Mouse (Mus musculus) spleen, adult 2 months (tissue): ENCODE data around the gene Ghdc. TPM values are rescaled to one million over a fixed set of nuclear protein-coding genes. Genes with fewer than 3 reads are reported as not detected.
"Not testable (repeated sequence)": the region's sequence is repeated elsewhere in the genome, so short reads cannot be mapped to it uniquely, and the experiment has no call there.

Source experiments
- DNase-seq, 2 experiments: peaks; one replicate each; pipeline versions ENCODE4 v3.0.0 to v3.0.0-alpha.2; 2012 to 2021; ENCODE audit warnings: low spot score in 2 of 2, low read depth in 1 of 2
- H3K27ac ChIP-seq: fragments of 200-500 bp; 2 replicates; pipeline ENCODE4 v1.5.1; 2012; ENCODE audit warnings: low read length, inconsistent platforms; ENCODE audit not compliant: insufficient read depth
- H3K27me3 ChIP-seq: fragments of 200-500 bp; 2 replicates; pipeline ENCODE4 v1.6.1; 2012; ENCODE audit warnings: mild to moderate bottlenecking, moderate library complexity, low read length, inconsistent platforms; ENCODE audit not compliant: control insufficient read depth, insufficient read depth
- H3K36me3 ChIP-seq: fragments of 200-500 bp; 2 replicates; pipeline ENCODE4 v1.6.1; 2012; ENCODE audit warnings: mild to moderate bottlenecking, low read length, inconsistent platforms; ENCODE audit not compliant: control insufficient read depth, insufficient read depth
- H3K4me1 ChIP-seq: fragments of 200-500 bp; 2 replicates; pipeline ENCODE4 v1.6.1; 2011; ENCODE audit warnings: inconsistent platforms; ENCODE audit not compliant: control insufficient read depth, insufficient read depth, insufficient read length
- H3K4me3 ChIP-seq: fragments of 200-500 bp; 2 replicates; pipeline ENCODE4 v1.5.1; 2011; ENCODE audit warnings: mild to moderate bottlenecking, inconsistent platforms; ENCODE audit not compliant: insufficient read depth, insufficient read length; ENCODE audit errors: extremely low read depth
- CTCF ChIP-seq: fragments of 200-500 bp; IDR thresholded peaks from 2 replicates; pipeline ENCODE4 v1.5.1; 2011; ENCODE audit warnings: mild to moderate bottlenecking, inconsistent platforms; ENCODE audit not compliant: insufficient read depth, insufficient read length, insufficient replicate concordance; ENCODE audit errors: extremely low read depth
- POLR2A ChIP-seq: fragments of 200-500 bp; IDR thresholded peaks from 2 replicates; pipeline ENCODE4 v1.6.1; 2011; ENCODE audit warnings: low read depth, low read length, inconsistent platforms
- WGBS: fragments of 180-500 bp; shearing (Covaris S2); methylation state at CpG from one replicate; pipeline ENCODE4 v1.1.7; 2018; 5-methylcytosine and 5-hydroxymethylcytosine counted together
- polyA plus RNA-seq: library from polyadenylated mRNA; depleted of rRNA; stranded (reverse); fragments of >200 nt; gene quantifications from 2 replicates; pipeline ENCODE4 v1.2.3, GENCODE M21; 2012

The Ghdc gene
- polyA plus RNA-seq, 1 experiment, result 7.8 TPM

DNA sequence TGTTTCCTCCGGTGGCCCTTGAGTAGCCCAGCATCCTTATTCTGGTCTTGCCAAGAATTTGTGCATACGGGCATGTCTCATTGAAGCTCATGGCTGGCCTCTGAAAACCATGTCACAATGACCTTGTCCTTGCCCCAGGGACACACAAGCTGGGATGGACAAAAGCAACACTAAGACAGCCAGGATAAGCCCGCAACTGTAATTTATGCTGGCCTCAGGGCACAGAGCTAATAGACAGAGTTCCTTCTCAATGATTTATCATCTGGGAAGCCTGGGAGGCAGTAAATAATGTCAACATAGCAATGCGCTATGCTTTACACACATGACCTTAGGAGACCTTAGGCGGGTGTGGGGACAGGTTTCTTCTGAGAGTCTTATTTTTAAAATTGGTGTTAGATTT is 28.7 kb upstream of the Ghdc start:
- Histone ChIP-seq H3K27me3 (no peaks in the 10 kb centered on the region), H3K36me3 (peaks cover 48% of the 10 kb centered on the region), H3K4me3 (no peak overlapping the region), H3K27ac (no peak overlapping the region), H3K4me1 (no peaks in the 10 kb centered on the region)
- no peak for DNase-seq
- WGBS, result 89% methylated on average over 5 of the region's 5 CpGs
- TF ChIP-seq CTCF (no peak), POLR2A (no peak)

DNA sequence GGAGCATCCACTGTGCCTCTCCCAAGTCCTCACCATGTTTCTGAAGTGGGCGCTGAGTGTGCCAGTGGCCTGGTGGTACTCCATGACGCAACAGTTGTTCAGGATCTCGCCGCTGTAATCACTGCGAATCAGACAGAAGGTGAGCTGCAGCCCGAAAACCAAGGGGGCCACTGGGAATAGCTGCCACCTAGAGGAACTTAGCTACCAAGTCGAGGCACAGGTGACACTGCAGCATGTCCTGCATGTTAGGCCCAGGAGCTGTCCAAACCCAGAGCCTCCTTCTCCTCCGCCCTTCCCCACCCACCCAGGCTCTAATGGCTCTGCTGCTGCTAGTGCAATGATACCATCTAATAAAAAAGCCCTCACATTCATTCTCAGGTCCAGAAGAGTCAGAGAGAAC is 25.8 kb upstream of the Ghdc start:
- 88% methylated on average over 8 of the region's 8 CpGs for WGBS
- Histone ChIP-seq H3K4me3 (no peak overlapping the region), H3K27me3 (no peaks in the 10 kb centered on the region), H3K4me1 (no peaks in the 10 kb centered on the region), H3K36me3 (peaks cover 33% of the 10 kb centered on the region), H3K27ac (no peak overlapping the region)
- no peak for TF ChIP-seq CTCF
- TF ChIP-seq POLR2A, result no peak
- DNase-seq, result no peak

DNA sequence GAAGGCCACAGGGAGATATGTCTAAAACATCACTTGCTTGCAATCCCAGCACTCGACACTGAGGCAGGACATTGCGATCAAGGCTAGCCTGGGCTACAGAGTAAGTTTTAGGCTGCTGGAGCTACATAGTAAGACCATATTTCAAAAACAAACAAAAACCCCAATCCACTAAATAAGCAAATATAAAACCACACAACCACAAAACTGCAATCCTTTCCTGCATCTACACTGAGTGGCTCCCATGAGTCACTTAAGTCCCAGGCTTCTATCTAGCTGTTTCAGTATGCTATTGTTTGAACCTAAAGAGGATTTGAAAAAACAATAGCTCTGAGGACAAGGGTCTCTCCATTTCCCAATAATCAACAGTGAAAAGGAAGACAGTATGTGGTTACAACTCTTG is 24.6 kb upstream of the Ghdc start:
- H3K36me3 ChIP-seq, result peaks cover 30% of the 10 kb centered on the region
- H3K4me3 ChIP-seq, result no peak overlapping the region
- 95% methylated on average over 2 of the region's 2 CpGs for WGBS
- no peak for TF ChIP-seq CTCF
- no peaks in the 10 kb centered on the region for H3K27me3 ChIP-seq
- no peak for DNase-seq
- no peaks in the 10 kb centered on the region for H3K4me1 ChIP-seq
- H3K27ac ChIP-seq, result no peak overlapping the region

DNA sequence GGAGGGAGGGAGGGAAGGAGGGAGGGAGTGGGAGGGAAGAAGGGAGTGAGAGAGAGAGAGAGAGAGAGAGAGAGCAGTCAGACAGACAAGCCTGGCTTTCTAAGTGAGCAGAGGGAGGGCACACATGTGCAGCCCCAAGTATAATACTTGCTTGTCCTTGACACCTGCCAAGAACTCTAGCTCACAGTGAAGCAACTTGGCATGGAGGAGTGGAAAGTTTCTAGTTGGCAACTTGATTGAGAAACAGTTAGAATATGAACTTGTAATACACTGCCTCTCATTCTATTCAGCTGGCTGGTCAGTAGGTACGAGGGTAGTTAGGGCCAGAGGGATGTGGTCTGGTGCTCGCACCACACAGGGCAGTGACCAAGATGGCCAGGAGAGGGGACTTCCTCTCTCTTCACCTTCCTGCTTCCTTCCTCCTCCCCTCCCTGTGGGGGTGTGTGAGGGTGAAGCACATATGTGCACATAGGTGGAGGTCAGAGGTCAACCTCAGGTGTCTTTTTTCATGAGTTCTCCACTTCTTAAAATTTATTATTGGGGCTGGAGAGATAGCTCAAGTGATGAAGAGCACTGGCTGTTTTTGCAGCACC is 20.8 kb upstream of the Ghdc start:
- DNase-seq, result no peak
- TF ChIP-seq POLR2A (no peak), CTCF (no peak)
- WGBS, result 86% methylated on average over 2 of the region's 2 CpGs
- H3K36me3 ChIP-seq, result peaks cover 28% of the 10 kb centered on the region
- H3K4me3 ChIP-seq, result no peak overlapping the region
- no peaks in the 10 kb centered on the region for H3K4me1 ChIP-seq
- no peaks in the 10 kb centered on the region for H3K27me3 ChIP-seq
- no peak overlapping the region for H3K27ac ChIP-seq

DNA sequence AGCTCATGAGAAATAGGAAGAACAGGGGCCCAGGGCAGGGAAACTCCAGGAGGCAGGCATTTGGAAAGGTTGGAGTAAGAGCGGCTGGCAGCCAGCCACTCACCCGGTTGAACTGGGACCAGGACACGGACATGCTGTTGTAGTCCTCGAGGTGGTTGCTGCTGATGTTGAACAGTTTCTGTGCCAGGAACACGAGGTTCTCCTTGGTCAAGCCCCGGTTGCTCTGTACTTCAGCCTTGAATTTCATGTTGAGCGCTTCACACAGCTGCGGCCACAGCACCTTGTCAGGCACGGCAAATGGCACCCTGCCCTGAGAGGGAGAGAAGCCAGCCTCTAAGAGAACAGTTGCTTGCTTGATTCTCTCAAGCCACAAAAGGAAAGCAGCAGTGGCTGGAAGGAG is 19.9 kb upstream of the Ghdc start:
- 93% methylated on average over 9 of the region's 9 CpGs for WGBS
- not testable (repeated sequence) for H3K4me3 ChIP-seq, H3K4me1 ChIP-seq, H3K27me3 ChIP-seq, H3K27ac ChIP-seq, DNase-seq
- H3K36me3 ChIP-seq, result peaks cover 26% of the 10 kb centered on the region

DNA sequence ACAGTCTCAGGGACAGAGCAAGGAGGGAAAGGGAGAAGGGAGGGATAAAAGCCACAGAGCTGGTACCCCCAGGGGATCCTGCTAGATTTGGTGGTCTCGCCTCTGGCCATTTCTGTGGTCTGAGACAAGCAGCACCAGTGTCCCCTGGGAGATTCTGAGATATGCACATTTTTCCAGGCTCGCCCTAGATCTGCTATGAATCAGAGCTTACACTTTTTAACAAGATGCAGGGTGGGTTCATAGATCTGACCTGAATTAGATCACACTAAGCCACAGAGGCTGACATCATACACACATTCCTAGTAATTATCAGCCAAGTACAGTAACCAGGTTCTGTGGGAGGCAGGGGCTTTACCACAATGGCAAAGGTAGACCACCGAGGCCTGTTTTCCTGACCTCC is 18.9 kb upstream of the Ghdc start:
- no peak overlapping the region for H3K4me3 ChIP-seq
- H3K36me3 ChIP-seq, result peaks cover 25% of the 10 kb centered on the region
- no peak for TF ChIP-seq POLR2A
- no peak for TF ChIP-seq CTCF
- WGBS, result 81% methylated on average over 3 of the region's 3 CpGs
- DNase-seq, result no peak
- H3K27ac ChIP-seq, result no peak overlapping the region
- no peaks in the 10 kb centered on the region for H3K27me3 ChIP-seq
- H3K4me1 ChIP-seq, result no peaks in the 10 kb centered on the region

DNA sequence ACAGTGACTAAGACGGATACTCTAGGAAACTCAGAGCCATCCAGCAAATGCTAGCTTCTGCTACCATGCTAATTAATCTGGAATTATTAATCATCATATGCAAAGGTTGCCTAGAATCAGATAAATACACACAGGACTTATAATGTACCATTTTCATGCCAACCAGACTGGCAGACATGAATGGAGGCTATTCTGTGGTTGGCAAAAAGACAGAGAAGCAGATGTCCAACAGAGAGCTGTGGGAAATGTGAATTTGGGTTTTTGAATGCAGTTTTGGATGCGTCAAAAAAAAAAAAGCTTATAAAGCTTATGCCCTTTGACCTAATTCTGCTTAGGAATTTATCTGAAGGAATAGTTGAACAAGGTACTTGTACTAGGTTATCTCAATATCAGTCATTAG is 15.0 kb upstream of the Ghdc start:
- Histone ChIP-seq H3K4me3 (no peak overlapping the region), H3K27me3 (no peaks in the 10 kb centered on the region), H3K27ac (no peak overlapping the region), H3K36me3 (peaks cover 38% of the 10 kb centered on the region), H3K4me1 (no peaks in the 10 kb centered on the region)
- DNase-seq, result no peak
- 94% methylated on average over 2 of the region's 2 CpGs for WGBS
- TF ChIP-seq POLR2A (no peak), CTCF (no peak)
